Mouse (Mus musculus) liver, embryonic 14.5 days (tissue): Measurements from ENCODE around the gene Bcl7c.

Experiments used
- CTCF ChIP-seq: IDR thresholded peaks from 2 replicates; pipeline ENCODE4 v1.5.1; 2016; ENCODE audit warnings: antibody characterized with exemption, low read depth, control low read depth
- EP300 ChIP-seq: IDR thresholded peaks from 2 replicates; pipeline ENCODE4 v1.6.1; 2016; ENCODE audit warnings: antibody characterized with exemption, low read depth

DNA sequence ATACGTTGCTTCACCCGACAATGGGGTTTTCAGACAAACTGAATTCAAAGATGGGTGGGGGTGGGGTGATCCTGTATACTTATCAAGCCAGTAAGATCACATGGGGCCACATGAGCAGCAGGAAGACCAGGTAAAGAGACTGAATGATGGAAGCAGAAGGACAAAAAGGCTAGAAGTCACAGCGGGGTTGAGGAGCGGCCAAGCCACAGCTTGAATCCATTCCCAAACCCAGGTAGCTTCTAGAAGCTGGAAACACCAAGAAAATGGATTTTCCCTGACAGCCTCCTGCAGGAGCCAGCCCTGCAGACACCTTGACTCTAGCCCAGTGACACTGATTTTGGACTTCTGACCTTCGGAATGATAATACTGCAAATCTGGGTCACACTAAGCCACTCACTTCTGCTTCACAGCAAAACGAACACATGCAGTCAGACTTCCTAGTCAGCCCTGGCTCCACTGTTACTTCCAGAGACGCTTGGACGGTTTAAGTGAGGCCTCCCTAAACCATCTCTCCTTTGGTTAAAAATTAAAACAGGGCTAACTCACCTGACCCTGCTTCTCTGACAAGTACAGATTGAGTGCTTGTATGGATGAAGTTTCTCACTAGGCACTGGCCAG is 5.1 kb downstream of the Bcl7c start:
- TF ChIP-seq CTCF: no peak
- no peak for TF ChIP-seq EP300
